Mouse (Mus musculus) retina, embryonic 14.5 days (tissue): ENCODE data around the gene Zscan10.
"Not testable (repeated sequence)": the region's sequence is repeated elsewhere in the genome, so short reads cannot be mapped to it uniquely, and the experiment has no call there.

Experiments
- DNase-seq: peaks from one replicate; pipeline ENCODE4 v3.0.0-alpha.2; 2015; ENCODE audit warnings: low spot score

Gene Zscan10

GRCm38 (mm10) chr17:23587253-23587652, 13.4 kb upstream of the Zscan10 start:
- DNase-seq = no peak

- peak; percentile 99 for DNase-seq
Measured at GRCm38 (mm10) chr17:23592208-23592925, 8.3 kb upstream of the Zscan10 start.

DNA sequence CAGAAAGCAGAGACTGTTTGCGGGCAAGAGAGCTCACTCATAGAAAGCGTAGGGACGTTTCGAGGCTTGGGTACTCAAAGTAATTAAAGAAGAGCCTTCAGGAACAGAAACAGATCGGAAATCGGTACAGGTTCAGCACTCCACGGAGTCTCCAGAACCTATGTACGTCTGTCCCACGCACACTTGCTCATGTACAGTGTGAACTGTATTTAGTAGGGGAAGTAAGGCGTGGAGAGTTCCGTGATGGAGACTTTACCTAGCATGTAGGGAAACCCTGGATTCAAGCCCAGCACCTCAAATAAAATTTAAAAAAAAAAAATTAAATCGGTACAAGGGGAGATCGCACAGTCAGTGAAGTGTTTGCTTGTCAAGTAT, 7.7 kb upstream of the Zscan10 start:
- no peak for DNase-seq

- not testable (repeated sequence) for DNase-seq
Measured at GRCm38 (mm10) chr17:23595139-23595538, 5.5 kb upstream of the Zscan10 start.

GRCm38 (mm10) chr17:23598582-23599552, 1.8 kb upstream of the Zscan10 start, which contains the start of gene Zfp13:
TSS of gene Zfp13 (minus strand) at chr17:23599487.
- peak; percentile 87 for DNase-seq

- peak; percentile 61 for DNase-seq
Measured at GRCm38 (mm10) chr17:23599605-23600063, 1.0 kb upstream of the Zscan10 start.

DNA sequence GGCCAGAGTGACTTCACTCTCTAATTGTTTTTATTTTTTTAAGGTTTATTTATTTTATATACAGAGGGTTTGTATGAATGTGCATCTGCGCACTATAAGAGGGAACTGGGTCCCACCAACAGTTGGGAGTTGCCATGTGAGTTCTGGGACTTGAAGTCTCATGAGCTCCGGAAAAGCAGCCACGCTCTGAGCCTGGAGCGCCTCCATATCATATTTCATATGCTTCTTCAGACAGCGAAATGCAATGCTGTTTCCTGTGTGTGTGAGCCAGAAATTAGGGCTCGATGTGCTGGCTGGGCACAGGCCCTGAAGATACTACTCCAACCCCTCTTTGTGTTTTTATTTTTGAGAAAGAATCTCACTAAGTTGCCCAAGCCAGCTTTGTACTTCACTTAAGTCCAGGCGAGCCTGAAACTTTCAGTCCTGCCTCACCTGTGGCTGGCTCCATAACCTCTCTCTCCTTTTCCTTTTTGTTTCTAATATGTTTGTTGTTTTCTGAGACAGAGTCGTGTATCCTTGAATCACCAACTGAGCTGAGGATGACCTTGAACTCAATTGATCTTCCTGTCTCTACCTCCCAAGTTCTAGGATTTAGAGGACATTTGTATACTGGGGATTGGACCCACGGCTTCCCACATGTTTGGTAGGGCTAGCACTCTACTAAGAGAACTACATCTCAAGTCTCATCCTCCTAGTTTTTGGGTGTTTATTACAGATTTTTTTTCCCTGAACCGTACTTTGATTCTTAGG, 1.4 kb downstream of the Zscan10 start:
- no peak for DNase-seq

- DNase-seq = no peak
Measured at GRCm38 (mm10) chr17:23603077-23603476, 2.4 kb downstream of the Zscan10 start.

- peak; percentile 65 for DNase-seq
Measured at GRCm38 (mm10) chr17:23603542-23603941, 2.9 kb downstream of the Zscan10 start.

GRCm38 (mm10) chr17:23604394-23604793, 3.7 kb downstream of the Zscan10 start:
- no peak for DNase-seq

DNA sequence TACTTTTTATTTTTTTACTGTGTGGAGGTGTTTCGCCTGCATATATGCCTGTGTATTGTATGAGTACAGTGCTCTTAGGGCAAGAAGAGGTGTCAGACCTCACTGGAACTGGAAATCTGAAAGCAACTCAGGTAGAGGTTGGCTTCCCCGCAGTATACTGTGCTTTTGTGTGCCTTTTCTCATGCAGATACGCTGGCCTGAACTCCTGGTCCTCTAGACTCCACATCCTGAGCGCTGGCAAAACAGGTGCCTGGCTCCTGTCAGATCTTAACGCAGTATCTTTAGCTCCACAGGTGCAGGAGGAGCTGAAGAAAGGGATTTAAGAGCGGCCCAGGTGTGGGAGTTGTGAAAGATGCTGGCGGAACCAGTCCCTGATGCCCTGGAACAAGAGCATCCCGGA, 4.6 kb downstream of the Zscan10 start:
- no peak for DNase-seq

DNA sequence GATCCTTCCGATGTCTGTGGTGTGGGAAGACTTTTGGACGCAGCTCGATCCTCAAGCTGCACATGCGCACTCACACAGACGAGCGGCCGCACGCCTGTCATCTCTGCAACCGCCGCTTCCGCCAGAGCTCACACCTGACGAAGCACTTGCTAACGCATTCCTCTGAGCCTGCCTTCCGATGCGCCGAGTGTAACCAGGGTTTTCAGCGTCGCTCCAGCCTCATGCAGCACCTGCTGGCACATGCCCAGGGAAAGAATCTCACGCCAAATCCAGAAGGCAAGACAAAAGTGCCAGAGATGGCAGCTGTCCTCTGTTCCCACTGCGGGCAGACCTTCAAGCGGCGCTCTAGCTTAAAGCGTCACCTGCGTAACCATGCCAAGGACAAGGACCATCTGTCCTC, 9.0 kb downstream of the Zscan10 start:
- no peak for DNase-seq

DNA sequence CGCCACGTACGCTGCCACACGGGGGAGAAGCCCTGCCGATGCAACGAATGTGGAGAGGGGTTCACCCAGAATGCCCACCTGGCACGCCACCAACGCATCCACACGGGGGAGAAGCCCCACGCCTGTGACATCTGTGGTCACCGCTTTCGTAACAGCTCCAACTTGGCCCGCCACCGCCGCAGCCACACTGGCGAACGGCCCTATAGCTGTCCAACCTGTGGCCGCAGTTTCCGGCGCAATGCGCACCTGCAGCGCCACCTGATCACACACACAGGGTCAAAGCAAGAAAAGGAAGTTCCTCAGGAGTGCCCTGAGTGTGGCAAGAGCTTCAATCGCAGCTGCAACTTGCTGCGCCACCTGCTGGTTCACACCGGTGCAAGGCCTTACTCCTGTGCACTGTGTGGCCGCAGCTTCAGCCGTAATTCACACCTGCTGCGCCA, 9.7 kb downstream of the Zscan10 start:
- DNase-seq = peak; percentile 61

GRCm38 (mm10) chr17:23617087-23617486, 16.4 kb downstream of the Zscan10 start:
- no peak for DNase-seq

- no peak for DNase-seq
Measured at GRCm38 (mm10) chr17:23620351-23620750, 19.7 kb downstream of the Zscan10 start.

- DNase-seq = no peak
Measured at GRCm38 (mm10) chr17:23627813-23628212, 27.2 kb downstream of the Zscan10 start.

DNA sequence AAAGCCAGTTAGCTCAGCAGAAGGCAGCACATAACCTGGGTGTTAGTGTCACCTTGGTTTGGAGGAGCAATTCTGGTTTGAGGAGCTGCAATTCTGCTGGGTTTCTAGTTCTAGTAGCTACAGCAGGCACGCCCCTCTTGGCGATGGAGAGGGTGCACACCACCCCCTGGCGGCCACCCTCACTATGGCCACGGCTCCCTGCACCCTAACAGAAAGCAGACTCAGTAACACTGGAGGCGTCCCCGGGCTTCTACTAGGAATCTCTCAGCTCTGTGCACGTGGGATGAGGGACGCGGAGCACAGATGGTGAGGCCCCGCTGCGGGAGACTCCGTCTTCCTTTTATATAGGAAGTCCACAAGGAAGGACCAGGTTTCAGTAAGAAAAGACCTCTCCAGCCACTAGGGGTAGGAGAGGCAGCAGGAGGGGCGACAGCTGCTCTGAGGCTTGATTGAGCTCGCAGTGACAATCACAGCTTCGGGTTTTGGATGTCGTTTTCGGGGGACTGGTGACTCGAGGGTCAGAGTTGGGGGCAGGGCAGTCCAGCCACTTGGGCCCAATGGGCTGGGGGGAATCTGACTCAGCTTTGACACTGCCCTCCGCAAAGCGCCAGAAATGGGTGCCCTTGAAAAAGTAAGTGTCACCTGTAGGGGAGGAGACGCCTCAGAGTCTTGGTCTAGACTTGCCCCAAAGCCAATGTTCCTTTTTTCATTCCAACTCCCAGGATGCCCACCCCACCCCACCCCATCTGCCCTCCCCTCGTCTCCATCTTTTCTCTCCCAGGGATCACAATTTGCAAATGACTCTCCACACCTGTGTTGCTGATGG, 29.8 kb downstream of the Zscan10 start:
- DNase-seq = peak; percentile 86

GRCm38 (mm10) chr17:23631241-23631640, 30.6 kb downstream of the Zscan10 start:
- DNase-seq = no peak

GRCm38 (mm10) chr17:23644613-23645495, 44.2 kb downstream of the Zscan10 start, which contains the start of gene Mmp25:
TSS of gene Mmp25 (minus strand) at chr17:23645277.
- peak; percentile 39 for DNase-seq

DNA sequence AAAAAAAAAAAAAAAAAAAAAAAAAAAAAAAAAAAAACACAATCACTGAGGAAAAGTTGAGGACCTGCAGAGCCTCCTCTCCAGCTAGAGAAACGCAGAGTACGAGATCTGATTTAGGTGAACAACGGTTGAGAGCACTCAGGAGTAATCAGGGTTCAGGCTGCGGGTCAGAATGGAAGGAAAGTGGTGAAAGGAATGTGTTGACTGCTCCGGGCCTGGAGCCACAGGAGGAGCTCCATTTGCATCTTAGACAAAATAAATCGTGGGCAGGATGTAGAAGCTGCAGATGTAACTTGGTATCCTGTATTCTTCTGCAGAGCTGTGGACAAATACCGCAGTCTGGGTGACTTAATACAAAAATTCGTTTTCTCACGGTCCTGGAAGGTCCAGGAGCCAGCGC, 45.2 kb downstream of the Zscan10 start:
- no peak for DNase-seq
